Mouse (Mus musculus): Measurements from ENCODE around the gene Mefv.

DNA sequence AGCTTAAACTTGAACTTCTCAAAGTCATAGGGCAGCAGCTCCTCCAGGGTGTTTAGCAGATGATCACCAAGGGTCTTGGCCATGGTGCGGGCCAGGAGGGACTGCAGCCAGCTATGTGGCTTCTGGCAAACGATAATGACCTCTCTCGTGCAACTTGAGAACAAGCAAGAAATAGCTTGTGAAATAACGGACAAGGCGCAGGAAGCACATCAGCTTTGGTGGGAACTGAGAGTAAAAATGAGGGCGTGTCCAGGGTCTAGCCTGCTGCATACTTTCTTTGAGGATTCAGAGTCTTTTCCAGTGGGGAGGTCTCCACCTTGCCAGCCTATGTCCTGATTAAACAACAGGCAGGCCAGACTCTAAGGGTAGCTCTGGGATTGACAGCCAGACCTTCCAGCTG, at the start of gene Mefv:
- TF ChIP-seq CTCF (IDR thresholded peaks at IDR 0.05; ENCODE audit: insufficient read depth, low read depth, low read length) (no peak), POLR2A (IDR thresholded peaks at IDR 0.05; ENCODE audit: insufficient read depth, low read depth, low read length) (no peak)
